Mouse (Mus musculus) myocyte (in vitro differentiated cells): ENCODE measurements at regions not wholly inside any gene's neighbourhood (a gene's known extent, or its start where the extent isn't known, plus 50 kb on each side); places are given as distances from the start of the nearest gene placed in this dataset.

Experiments used
- H3K27me3 ChIP-seq: one replicate; pipeline ENCODE4 v1.6.1; 2011; ENCODE audit not compliant: control insufficient read depth, insufficient read depth, insufficient read length
- H3K36me3 ChIP-seq: one replicate; pipeline ENCODE4 v1.6.1; 2011; ENCODE audit not compliant: control insufficient read depth, insufficient read depth
- H3K4me2 ChIP-seq: one replicate; pipeline ENCODE4 v1.6.1; 2011; ENCODE audit warnings: low read depth, control low read depth
- H3K4me3 ChIP-seq: one replicate; pipeline ENCODE4 v1.5.1; 2011; ENCODE audit warnings: mild to moderate bottlenecking, control low read depth, moderate library complexity
- H3K79me2 ChIP-seq: one replicate; pipeline ENCODE4 v1.6.1; 2011; ENCODE audit not compliant: control insufficient read depth, insufficient read depth
- H3ac ChIP-seq: one replicate; pipeline ENCODE4 v1.6.1; 2011; ENCODE audit not compliant: control insufficient read depth, insufficient read length
- CEBPB ChIP-seq: IDR thresholded peaks from 2 replicates; pipeline ENCODE4 v1.6.1; 2011; ENCODE audit warnings: mild to moderate bottlenecking, moderate library complexity; ENCODE audit not compliant: poor library complexity, insufficient read depth, severe bottlenecking
- E2F4 ChIP-seq: IDR thresholded peaks from one replicate; pipeline ENCODE4 v1.6.1; 2011; ENCODE audit warnings: mild to moderate bottlenecking, control low read depth, moderate library complexity; ENCODE audit not compliant: insufficient read depth
- MAX ChIP-seq: IDR thresholded peaks from one replicate; pipeline ENCODE4 v1.6.1; 2011; ENCODE audit warnings: low read depth, mild to moderate bottlenecking, control low read depth
- MYOD1 ChIP-seq, 3 experiments: IDR thresholded peaks; one replicate each; pipeline ENCODE4 v1.6.1; 2011; ENCODE audit warnings: control low read depth in 2 of 3, low read depth in 2 of 3, mild to moderate bottlenecking in 2 of 3, moderate library complexity in 1 of 3; ENCODE audit not compliant: insufficient read length in 2 of 3, control insufficient read depth in 1 of 3
- MYOG ChIP-seq, 3 experiments: IDR thresholded peaks; one replicate each; pipeline ENCODE4 v1.6.1; 2011; ENCODE audit warnings: control low read depth in 2 of 3, low read depth in 2 of 3, mild to moderate bottlenecking in 2 of 3; ENCODE audit not compliant: insufficient read length in 2 of 3, control insufficient read depth in 1 of 3, insufficient read depth in 1 of 3
- POLR2A ChIP-seq: IDR thresholded peaks from one replicate; pipeline ENCODE4 v1.6.1; 2011; ENCODE audit warnings: low read depth, mild to moderate bottlenecking, control low read depth, moderate library complexity; ENCODE audit not compliant: insufficient read length
- POLR2AphosphoS2 ChIP-seq: IDR thresholded peaks from one replicate; pipeline ENCODE4 v1.6.1; 2011; ENCODE audit warnings: low read depth, control low read depth; ENCODE audit not compliant: insufficient read length
- REST ChIP-seq: IDR thresholded peaks from one replicate; pipeline ENCODE4 v1.6.1; 2011; ENCODE audit warnings: mild to moderate bottlenecking, control low read depth, moderate library complexity; ENCODE audit not compliant: insufficient read depth, insufficient read length
- SRF ChIP-seq: IDR thresholded peaks from one replicate; pipeline ENCODE4 v1.6.1; 2011; ENCODE audit warnings: low read depth; ENCODE audit not compliant: control insufficient read depth, insufficient read length
- TCF12 ChIP-seq: IDR thresholded peaks from one replicate; pipeline ENCODE4 v1.6.1; 2011; ENCODE audit warnings: mild to moderate bottlenecking, control low read depth; ENCODE audit not compliant: poor library complexity, insufficient read depth, severe bottlenecking
- TCF3 ChIP-seq: IDR thresholded peaks from one replicate; pipeline ENCODE4 v1.6.1; 2011; ENCODE audit warnings: low read depth, control low read depth; ENCODE audit not compliant: insufficient read length
- USF1 ChIP-seq: IDR thresholded peaks from one replicate; pipeline ENCODE4 v1.6.1; 2011; ENCODE audit warnings: low read depth, mild to moderate bottlenecking, control low read depth, moderate library complexity

DNA sequence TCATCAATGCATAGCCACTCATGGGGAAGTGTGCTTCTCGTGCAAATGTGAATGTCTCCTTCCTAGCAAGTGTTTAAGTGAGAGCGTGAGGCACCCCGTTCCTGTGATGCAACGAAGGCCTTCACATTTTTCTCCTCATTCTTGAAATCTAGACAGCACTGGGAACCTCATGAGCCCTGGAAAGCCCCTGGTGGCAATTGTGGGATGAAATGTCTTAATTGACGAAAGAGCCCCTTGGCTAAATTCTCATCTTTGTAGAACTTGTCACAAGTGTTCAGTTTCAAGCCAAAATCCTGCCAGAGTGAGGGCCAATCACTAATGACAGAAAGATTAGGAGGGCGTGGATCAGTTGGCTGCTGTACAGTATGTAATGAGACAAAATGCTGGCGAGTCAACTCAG is 208.6 kb upstream of the Gmds start:
- Histone ChIP-seq H3K4me2 (no peak overlapping the region), H3ac (no peak overlapping the region), H3K4me3 (no peak overlapping the region), H3K27me3 (no peaks in the 10 kb centered on the region), H3K36me3 (no peaks in the 10 kb centered on the region), H3K79me2 (no peaks in the 10 kb centered on the region)
- TF ChIP-seq MAX: no peak
- no peak for TF ChIP-seq TCF12
- TF ChIP-seq MYOD1 (IDR thresholded peaks at IDR 0.05; ENCODE audit: control insufficient read depth in 1 of 3, insufficient read length in 2 of 3, low read depth in 2 of 3): no peak
- no peak for TF ChIP-seq POLR2A
- TF ChIP-seq E2F4: no peak
- TF ChIP-seq POLR2AphosphoS2: no peak
- no peak for TF ChIP-seq SRF
- no peak for TF ChIP-seq MYOG (IDR thresholded peaks at IDR 0.05; ENCODE audit: control insufficient read depth in 1 of 3, insufficient read depth in 1 of 3, insufficient read length in 2 of 3, low read depth in 2 of 3)
- TF ChIP-seq USF1: no peak
- TF ChIP-seq CEBPB: no peak
- TF ChIP-seq TCF3: no peak
- no peak for TF ChIP-seq REST

DNA sequence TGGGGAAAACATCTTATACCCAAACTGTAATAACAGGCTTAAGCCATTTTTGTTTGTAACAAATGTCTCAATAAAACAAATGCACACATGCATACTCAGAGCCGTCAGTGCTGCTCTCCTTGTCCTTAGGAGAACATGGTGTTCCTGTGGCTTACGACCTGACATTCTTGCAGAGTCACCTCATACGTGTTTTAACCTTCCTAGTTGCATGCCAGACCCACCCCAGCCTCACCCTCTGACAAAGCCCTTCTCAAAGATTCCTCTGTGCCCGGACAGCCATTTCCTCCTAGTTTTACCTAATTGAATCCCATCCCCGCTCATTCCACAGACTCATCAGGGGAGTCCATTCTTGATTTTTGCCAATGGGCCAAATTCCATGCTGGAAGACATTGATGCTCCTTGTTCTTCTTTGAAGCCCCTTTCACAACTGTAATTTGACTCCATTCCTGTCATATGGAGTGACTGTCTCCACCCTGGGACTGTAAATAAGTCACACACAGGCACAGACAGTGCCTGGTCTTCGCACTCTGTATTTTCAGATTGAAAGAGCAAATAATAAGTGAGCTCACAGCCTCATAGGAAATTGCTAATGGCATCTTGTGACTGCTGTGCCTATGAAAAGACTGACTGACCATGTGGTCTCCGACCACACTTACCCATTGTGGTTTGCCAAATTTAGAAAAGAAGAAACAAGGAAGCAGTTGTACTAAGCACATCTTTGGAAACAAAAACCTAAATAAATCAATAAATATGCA is 206.6 kb upstream of the Gmds start:
- Histone ChIP-seq H3K4me2 (peak overlapping the region; percentile 55), H3ac (no peak overlapping the region), H3K27me3 (no peaks in the 10 kb centered on the region), H3K4me3 (no peak overlapping the region), H3K36me3 (no peaks in the 10 kb centered on the region), H3K79me2 (no peaks in the 10 kb centered on the region)
- peak; percentile 36 for TF ChIP-seq USF1
- TF ChIP-seq TCF3: no peak

DNA sequence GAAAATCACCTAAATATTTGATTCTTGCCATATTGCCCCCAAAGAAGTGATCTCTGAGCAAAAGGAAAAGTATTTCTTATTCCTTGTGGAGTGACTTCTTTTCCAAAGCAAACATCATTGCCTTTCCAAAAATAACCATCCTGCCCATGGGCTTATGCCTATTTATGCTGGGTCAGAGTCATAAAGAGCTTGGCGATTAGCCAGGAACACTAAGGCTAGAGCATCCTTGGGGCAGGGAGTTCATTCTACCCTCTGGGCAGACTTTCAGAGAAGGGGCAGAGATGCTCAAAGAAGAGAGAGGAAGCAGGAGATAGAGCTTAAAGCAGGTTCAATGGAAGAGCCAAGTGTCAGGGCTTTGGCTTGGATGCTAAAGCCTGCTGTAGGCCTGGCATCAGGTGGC is 203.1 kb upstream of the Gmds start:
- Histone ChIP-seq H3K79me2 (no peaks in the 10 kb centered on the region), H3K4me3 (no peak overlapping the region), H3ac (no peak overlapping the region), H3K27me3 (no peaks in the 10 kb centered on the region), H3K36me3 (no peaks in the 10 kb centered on the region), H3K4me2 (no peak overlapping the region)
- TF ChIP-seq MYOD1 (IDR thresholded peaks at IDR 0.05; ENCODE audit: control insufficient read depth in 1 of 3, insufficient read length in 2 of 3, low read depth in 2 of 3) (peak in 1 of 3 experiments; percentile 28), TCF3 (no peak)

DNA sequence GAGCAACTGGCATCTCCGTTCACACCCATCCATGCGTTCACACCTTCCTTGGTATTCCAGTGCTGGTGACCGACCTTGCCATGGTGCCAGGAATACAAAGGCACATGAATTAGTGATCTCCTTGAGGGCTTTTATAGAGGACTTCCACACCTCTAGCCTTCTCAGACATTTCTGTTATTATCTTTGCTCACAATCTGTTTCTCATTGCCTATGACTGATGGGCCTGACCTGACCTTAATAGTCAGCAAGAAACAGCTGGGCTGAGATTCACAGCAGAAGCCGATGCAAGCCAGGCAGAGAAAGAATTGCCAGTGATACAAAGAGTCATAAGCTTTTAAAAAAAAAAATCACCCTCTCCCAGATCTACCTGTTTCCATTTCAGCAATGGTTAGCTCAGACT is 197.7 kb upstream of the Gmds start:
- Histone ChIP-seq H3K27me3 (no peaks in the 10 kb centered on the region), H3K36me3 (no peaks in the 10 kb centered on the region)
- TF ChIP-seq CEBPB: no peak
- TF ChIP-seq E2F4: no peak
- no peak for TF ChIP-seq USF1
- TF ChIP-seq POLR2AphosphoS2: no peak
- TF ChIP-seq POLR2A: no peak
- no peak for TF ChIP-seq MAX
- TF ChIP-seq TCF12: no peak
- no peak for TF ChIP-seq MYOD1 (IDR thresholded peaks at IDR 0.05; ENCODE audit: control insufficient read depth in 1 of 3, insufficient read length in 2 of 3, low read depth in 2 of 3)

DNA sequence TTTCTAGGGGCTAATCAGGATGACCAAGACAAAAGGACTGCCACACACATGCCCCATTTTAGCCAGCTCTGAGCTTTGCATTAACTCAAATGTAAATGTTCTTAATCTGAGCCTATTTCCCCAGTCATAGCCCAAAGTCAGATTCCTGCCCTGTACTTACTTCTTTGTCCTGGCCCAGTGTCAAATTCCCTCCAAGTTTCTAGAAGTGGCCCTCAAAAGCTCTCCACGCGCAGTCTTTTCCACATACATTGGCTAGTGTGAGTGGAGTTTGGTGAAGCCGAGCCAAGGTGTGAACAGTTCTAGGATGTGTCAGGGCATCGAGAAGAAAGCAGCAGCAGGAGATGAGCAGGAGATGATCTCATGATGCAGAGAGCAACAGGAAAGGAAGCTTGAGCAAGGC is 197.1 kb upstream of the Gmds start:
- TF ChIP-seq POLR2AphosphoS2 (no peak), MAX (no peak), SRF (no peak), USF1 (no peak), REST (no peak), TCF12 (no peak), CEBPB (no peak)
- no peak overlapping the region for H3ac ChIP-seq
- H3K4me2 ChIP-seq: no peak overlapping the region

More for the DNA sequence above, 197.7 kb upstream of the Gmds start:
- Histone ChIP-seq H3K4me2 (no peak overlapping the region), H3K79me2 (no peaks in the 10 kb centered on the region), H3K4me3 (no peak overlapping the region), H3ac (no peak overlapping the region)

More for the DNA sequence above, 197.1 kb upstream of the Gmds start:
- Histone ChIP-seq H3K4me3 (no peak overlapping the region), H3K27me3 (no peaks in the 10 kb centered on the region), H3K79me2 (no peaks in the 10 kb centered on the region), H3K36me3 (no peaks in the 10 kb centered on the region)
